Mouse (Mus musculus): ENCODE results near the gene Akr1d1.

GRCm38 (mm10) chr6:37607511-37608289 lies 77.7 kb downstream of the Akr1d1 start:
- no peak for TF ChIP-seq CTCF (IDR thresholded peaks at IDR 0.05; ENCODE audit: borderline replicate concordance, extremely low read depth, insufficient read depth, insufficient read length)
- TF ChIP-seq POLR2A (IDR thresholded peaks at IDR 0.05; ENCODE audit: borderline replicate concordance, extremely low read depth, insufficient read depth, insufficient read length, poor library complexity, severe bottlenecking): no peak

Data from brain, embryonic 14.5 days (tissue).